Mouse (Mus musculus) lung, embryonic 14.5 days (tissue): Measurements from ENCODE around the gene Mindy1. TPM values are rescaled to one million over a fixed set of nuclear protein-coding genes. Genes with fewer than 3 reads are reported as not detected.
"Not testable (repeated sequence)": the region's sequence is repeated elsewhere in the genome, so short reads cannot be mapped to it uniquely, and the experiment has no call there.

Experiments used
- ATAC-seq: fragments of 200-750 bp; cut with Nextera tagmentation; 2 replicates; pipeline ENCODE4 v1.8.0; 2017; ENCODE audit warnings: mild to moderate bottlenecking, moderate TSS enrichment, moderate library complexity; ENCODE audit not compliant: insufficient read depth
- DNase-seq: peaks from one replicate; pipeline ENCODE4 v3.0.0-alpha.2; 2015
- H3K27ac ChIP-seq: fragments of 300-500 bp; sonication (generic); 2 replicates; pipeline ENCODE4 v1.5.1; 2014; ENCODE audit warnings: low read depth, mild to moderate bottlenecking, moderate library complexity
- H3K27me3 ChIP-seq: fragments of 300-500 bp; sonication (generic); 2 replicates; pipeline ENCODE4 v1.6.1; 2014; ENCODE audit warnings: low read length, control low read depth; ENCODE audit not compliant: insufficient read depth
- H3K36me3 ChIP-seq: fragments of 300-500 bp; sonication (generic); 2 replicates; pipeline ENCODE4 v1.6.1; 2014; ENCODE audit warnings: control low read depth; ENCODE audit not compliant: insufficient read depth
- H3K4me1 ChIP-seq: fragments of 300-500 bp; sonication (generic); 2 replicates; pipeline ENCODE4 v1.6.1; 2014; ENCODE audit warnings: antibody characterized with exemption, control low read depth; ENCODE audit not compliant: insufficient read depth
- H3K4me2 ChIP-seq: fragments of 300-500 bp; sonication (generic); 2 replicates; pipeline ENCODE4 v1.6.1; 2014; ENCODE audit warnings: mild to moderate bottlenecking
- H3K4me3 ChIP-seq: fragments of 300-500 bp; sonication (generic); 2 replicates; pipeline ENCODE4 v1.5.1; 2014; ENCODE audit warnings: low read depth, low read length
- H3K9ac ChIP-seq: fragments of 300-500 bp; sonication (generic); 2 replicates; pipeline ENCODE4 v1.6.1; 2014
- H3K9me3 ChIP-seq: fragments of 300-500 bp; sonication (generic); 2 replicates; pipeline ENCODE4 v1.6.1; 2016; ENCODE audit warnings: low read depth, low read length, control low read depth
- CTCF ChIP-seq: IDR thresholded peaks from 2 replicates; pipeline ENCODE4 v1.5.1; 2016; ENCODE audit warnings: antibody characterized with exemption, low read depth
- WGBS: fragments of 180-500 bp; shearing (Covaris S2); extraction: QIAGEN DNeasy Blood & Tissue Kit; methylation state at CpG from one replicate; pipeline ENCODE4 v1.1.7; 2014; 5-methylcytosine and 5-hydroxymethylcytosine counted together
- polyA plus RNA-seq: library from polyadenylated mRNA; unstranded; fragments of >200 nt; fragmentation: Nextera tagmentation; extraction: Ambion mirVana; gene quantifications from 2 replicates; pipeline ENCODE4 v1.2.1, GENCODE M21; 2014

Mindy1 gene
- polyA plus RNA-seq, 1 experiment from 2014 or later, result 40.0 TPM

GRCm38 (mm10) chr3:95323429-95323828 is 42.3 kb downstream of the Mindy1 start:
- Histone ChIP-seq H3K9ac (no peak overlapping the region), H3K4me2 (no peak overlapping the region), H3K27ac (no peak overlapping the region), H3K4me1 (0 out of 2 replicates have a peak, but pooled peaks cover 7% of the 10 kb centered on the region), H3K36me3 (peaks cover 90% of the 10 kb centered on the region), H3K9me3 (no peaks in the 10 kb centered on the region), H3K4me3 (no peak overlapping the region), H3K27me3 (no peaks in the 10 kb centered on the region)
- ATAC-seq (no peak), DNase-seq (no peak)
- WGBS, result 90% methylated on average over 3 of the region's 3 CpGs
- TF ChIP-seq CTCF, result no peak

DNA sequence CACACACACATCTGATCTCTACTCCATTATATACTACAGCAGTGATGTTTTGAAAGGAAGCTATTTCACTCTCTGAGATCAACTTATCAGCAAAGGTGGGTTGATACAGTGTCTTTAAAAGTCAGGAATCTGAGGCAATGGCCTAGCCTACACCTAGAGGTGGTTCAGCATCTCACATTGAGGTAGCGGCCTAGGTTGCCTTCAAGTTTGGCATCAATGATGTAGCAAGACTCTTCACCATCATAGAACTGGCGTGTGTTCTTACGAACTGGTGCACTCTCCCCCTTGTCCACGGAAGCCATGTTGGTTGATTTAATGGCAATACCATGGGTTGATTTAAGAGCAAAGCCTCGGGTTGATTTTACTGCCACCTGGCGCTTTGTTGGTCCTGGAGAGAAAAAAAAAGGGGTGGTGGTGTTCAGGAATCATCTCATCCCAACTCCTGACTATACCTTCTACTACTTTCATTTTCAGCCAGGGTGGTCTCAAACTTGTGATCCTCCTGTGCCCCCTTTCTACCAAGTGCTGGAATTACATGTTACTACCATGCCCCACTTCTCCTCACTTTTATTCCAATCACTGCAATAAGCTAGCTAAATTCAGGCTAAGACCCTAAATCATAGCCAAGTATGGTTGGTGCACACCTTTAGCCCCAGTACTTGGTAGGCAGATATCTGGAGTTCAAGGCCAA is 43.5 kb downstream of the Mindy1 start:
- H3K36me3 ChIP-seq, result peaks cover 96% of the 10 kb centered on the region
- WGBS, result 91% methylated on average over 6 of the region's 6 CpGs

DNA sequence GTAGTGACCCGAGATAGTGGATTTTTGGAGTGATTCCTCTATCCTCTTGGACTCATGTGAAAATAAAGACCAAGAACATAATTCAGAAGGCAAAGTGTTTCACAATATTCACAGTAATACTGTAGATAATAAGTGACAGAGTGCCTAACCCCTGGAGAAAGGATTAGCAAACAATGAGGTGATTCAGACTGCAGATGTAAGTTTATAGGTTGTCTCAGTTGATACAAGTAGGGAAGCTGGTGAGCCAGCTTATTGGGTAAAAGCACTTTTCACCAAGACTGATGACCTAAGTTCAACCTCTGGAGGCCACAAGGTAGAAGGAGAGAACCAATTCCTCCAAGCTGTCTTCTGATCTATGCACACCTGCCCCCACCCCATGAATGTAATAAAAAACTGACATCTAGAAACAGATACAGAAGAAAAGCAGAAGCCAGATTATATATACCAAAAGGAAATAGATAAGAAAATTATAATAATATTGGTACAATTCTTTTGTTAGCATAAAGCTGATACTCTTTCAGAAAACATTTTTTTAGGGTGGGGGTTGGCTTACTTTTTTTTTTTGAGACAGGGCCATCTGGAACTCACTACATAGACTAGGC is 47.8 kb downstream of the Mindy1 start:
- no peaks in the 10 kb centered on the region for H3K9me3 ChIP-seq
- H3K36me3 ChIP-seq, result peaks cover 94% of the 10 kb centered on the region
- 74% methylated on average over 1 of the region's 1 CpGs for whole genome bisulfite sequencing
- ATAC-seq, result no peak
- H3K4me1 ChIP-seq, result no peaks in the 10 kb centered on the region
- H3K27ac ChIP-seq, result no peak overlapping the region
- no peak overlapping the region for H3K4me2 ChIP-seq
- no peaks in the 10 kb centered on the region for H3K27me3 ChIP-seq
- no peak overlapping the region for H3K9ac ChIP-seq
- no peak for TF ChIP-seq CTCF
- no peak overlapping the region for H3K4me3 ChIP-seq
- DNase-seq, result no peak

More for the DNA sequence above, 43.5 kb downstream of the Mindy1 start:
- H3K4me3 ChIP-seq, result no peak overlapping the region
- H3K27me3 ChIP-seq, result no peaks in the 10 kb centered on the region
- H3K9ac ChIP-seq, result no peak overlapping the region
- TF ChIP-seq CTCF, result peak; percentile 42
- no peaks in the 10 kb centered on the region for H3K9me3 ChIP-seq
- no peak overlapping the region for H3K4me2 ChIP-seq
- DNase-seq, result peak; percentile 37
- ATAC-seq, result no peak
- H3K4me1 ChIP-seq, result no peaks in the 10 kb centered on the region
- no peak overlapping the region for H3K27ac ChIP-seq

- Histone ChIP-seq H3K9ac (no peak overlapping the region), H3K27me3 (no peaks in the 10 kb centered on the region), H3K4me2 (no peak overlapping the region), H3K36me3 (peaks cover 92% of the 10 kb centered on the region), H3K4me3 (no peak overlapping the region), H3K27ac (no peak overlapping the region), H3K4me1 (no peaks in the 10 kb centered on the region), H3K9me3 (no peaks in the 10 kb centered on the region)
- no peak for TF ChIP-seq CTCF
- DNase-seq (no peak), ATAC-seq (no peak)
- WGBS, result 60% methylated on average over 1 of the region's 1 CpGs
These were observed 50.4 kb downstream of the Mindy1 start for GRCm38 (mm10) chr3:95331528-95331927.

DNA sequence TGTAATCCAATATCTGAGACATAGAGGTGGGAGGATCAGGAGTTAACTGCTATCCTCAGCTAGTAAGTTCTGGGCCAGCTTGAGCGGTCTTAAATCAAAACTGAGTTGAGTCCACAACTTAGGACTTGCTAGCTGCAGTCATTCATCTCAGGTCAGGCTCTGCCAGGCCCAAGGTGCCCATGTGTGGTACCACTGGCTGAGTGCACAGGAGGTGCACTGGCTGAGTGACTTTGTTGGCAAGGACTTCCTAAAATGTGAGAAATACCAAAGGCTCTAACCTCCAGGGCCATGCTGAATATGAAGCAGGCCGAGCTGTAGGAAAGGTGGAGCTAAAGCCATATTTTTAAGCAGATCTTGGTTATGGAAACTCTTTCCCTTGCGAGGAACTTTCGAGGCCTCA is 56.2 kb downstream of the Mindy1 start:
- Histone ChIP-seq H3K4me1 (no peaks in the 10 kb centered on the region), H3K27me3 (no peaks in the 10 kb centered on the region), H3K9ac (no peak overlapping the region), H3K4me2 (no peak overlapping the region), H3K27ac (no peak overlapping the region), H3K4me3 (no peak overlapping the region), H3K36me3 (peaks cover 93% of the 10 kb centered on the region), H3K9me3 (no peaks in the 10 kb centered on the region)
- DNase-seq, result no peak
- no peak for TF ChIP-seq CTCF
- 91% methylated on average over 4 of the region's 4 CpGs for WGBS
- no peak for ATAC-seq

DNA sequence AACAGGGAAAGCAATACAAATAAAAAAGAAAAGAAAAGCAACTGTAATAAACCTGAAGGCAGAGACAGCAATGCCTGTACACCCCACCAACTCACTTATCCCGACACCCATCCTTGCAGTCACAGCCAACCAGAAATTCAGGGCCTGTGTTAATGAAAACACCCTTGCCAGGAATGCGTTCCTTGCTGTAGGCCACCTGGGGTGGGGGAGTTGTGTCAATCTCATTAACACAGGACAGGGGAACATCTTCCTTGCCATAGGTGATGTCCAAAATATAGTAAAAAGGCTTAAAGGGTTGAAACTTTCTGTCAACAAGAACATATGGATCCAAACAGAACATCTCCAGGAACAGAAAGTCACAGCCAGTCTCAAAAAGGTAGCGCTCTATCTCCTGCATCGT is 57.1 kb downstream of the Mindy1 start:
- Histone ChIP-seq H3K9me3 (no peaks in the 10 kb centered on the region), H3K4me1 (no peaks in the 10 kb centered on the region), H3K9ac (no peak overlapping the region), H3K27ac (no peak overlapping the region), H3K4me3 (no peak overlapping the region), H3K4me2 (no peak overlapping the region), H3K36me3 (peaks cover 93% of the 10 kb centered on the region), H3K27me3 (no peaks in the 10 kb centered on the region)
- no peak for ATAC-seq
- DNase-seq, result no peak
- 91% methylated on average over 4 of the region's 4 CpGs for WGBS
- TF ChIP-seq CTCF, result no peak

DNA sequence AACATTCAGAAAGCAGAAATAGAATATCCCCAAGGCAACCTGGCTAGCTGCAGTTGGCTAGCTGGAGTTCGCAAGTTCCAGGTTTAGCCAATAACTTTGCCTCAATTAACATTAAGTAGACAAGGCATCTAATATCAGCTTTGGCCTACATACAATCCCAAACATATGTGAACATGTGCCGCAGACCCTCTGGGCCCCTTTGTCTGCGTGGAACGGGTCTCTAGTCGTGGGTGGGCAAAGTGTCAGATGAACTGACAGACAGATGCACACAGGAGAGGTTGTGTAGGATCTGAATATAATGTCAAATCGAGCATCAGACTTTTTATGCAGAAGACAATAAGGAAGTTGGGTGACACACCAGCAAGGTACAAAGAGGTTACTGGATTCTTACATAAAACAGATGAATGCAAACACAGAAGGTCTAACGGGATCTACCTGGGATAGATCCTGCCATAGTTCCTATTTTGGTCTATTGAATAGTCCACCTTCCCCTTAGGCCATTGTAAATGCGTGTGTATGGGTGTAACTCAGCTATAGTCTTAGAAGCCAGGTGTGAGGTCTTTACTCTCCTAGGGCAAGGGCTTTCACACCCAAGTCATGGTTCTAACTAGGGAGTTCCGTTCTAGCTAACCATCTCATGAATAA is 62.3 kb downstream of the Mindy1 start:
- not testable (repeated sequence) for H3K9ac ChIP-seq, H3K4me2 ChIP-seq, H3K4me3 ChIP-seq, H3K4me1 ChIP-seq, DNase-seq, ATAC-seq, H3K27me3 ChIP-seq, H3K27ac ChIP-seq, H3K9me3 ChIP-seq
- WGBS, result 92% methylated on average over 9 of the region's 9 CpGs
- H3K36me3 ChIP-seq, result peaks cover 84% of the 10 kb centered on the region

Other genes with a start within 250 kb of the Mindy1 start
- gene Psmd4, start 238.7 kb upstream of the Mindy1 start, polyA plus RNA-seq, result 236 and 250 TPM in 2 replicates
- 12.2 and 13.6 TPM in 2 replicates for gene Pip5k1a, start 174.4 kb upstream of the Mindy1 start, polyA plus RNA-seq
- 167 and 170 TPM in 2 replicates for gene Vps72, start 170.3 kb upstream of the Mindy1 start, polyA plus RNA-seq
- gene Tmod4, start 156.9 kb upstream of the Mindy1 start, polyA plus RNA-seq, result 1.2 and 1.9 TPM in 2 replicates
- 62.7 and 67.9 TPM in 2 replicates for gene Scnm1, start 147.3 kb upstream of the Mindy1 start, polyA plus RNA-seq
- 8.2 and 9.4 TPM in 2 replicates for gene Lysmd1, start 147.3 kb upstream of the Mindy1 start, polyA plus RNA-seq
- 3.2 and 4.2 TPM in 2 replicates for gene Tnfaip8l2, start 139.0 kb upstream of the Mindy1 start, polyA plus RNA-seq
- gene Sema6c, start 120.9 kb upstream of the Mindy1 start, polyA plus RNA-seq, result 3.7 and 5.4 TPM in 2 replicates
- gene Gabpb2, start 63.4 kb upstream of the Mindy1 start, polyA plus RNA-seq, result 13.4 and 14.4 TPM in 2 replicates
- 127 and 131 TPM in 2 replicates for gene Cdc42se1, start 52.6 kb upstream of the Mindy1 start, polyA plus RNA-seq
- 15.1 and 16.1 TPM in 2 replicates for gene Mllt11, start 49.2 kb upstream of the Mindy1 start, polyA plus RNA-seq
- 0.39 and 0.67 TPM in 2 replicates for gene Gm128, start 39.7 kb upstream of the Mindy1 start, polyA plus RNA-seq
- 5.0 and 6.1 TPM in 2 replicates for gene Bnipl, start 30.2 kb upstream of the Mindy1 start, polyA plus RNA-seq
- gene Prune1, start 731 bp downstream of the Mindy1 start, polyA plus RNA-seq, result 20.0 and 23.5 TPM in 2 replicates
- gene Anxa9, start 25.8 kb downstream of the Mindy1 start, polyA plus RNA-seq, result 1.8 and 2.0 TPM in 2 replicates
- 170 and 185 TPM in 2 replicates for gene Cers2, start 33.4 kb downstream of the Mindy1 start, polyA plus RNA-seq
- gene Setdb1, start 75.9 kb downstream of the Mindy1 start, polyA plus RNA-seq, result 50.7 and 52.0 TPM in 2 replicates
- not detected in 2 replicates for gene 4930558C23Rik, start 121.5 kb downstream of the Mindy1 start, polyA plus RNA-seq
- 40.1 and 41.0 TPM in 2 replicates for gene Arnt, start 153.0 kb downstream of the Mindy1 start, polyA plus RNA-seq
- 2.6 and 2.8 TPM in 2 replicates for gene Ctsk, start 217.9 kb downstream of the Mindy1 start, polyA plus RNA-seq
- 20.6 and 24.3 TPM in 2 replicates for gene Ctss, start 245.4 kb downstream of the Mindy1 start, polyA plus RNA-seq